Mouse (Mus musculus) left cerebral cortex, postnatal 14 days (tissue): Measurements from ENCODE around the gene Trem2. TPM values are rescaled to one million over a fixed set of nuclear protein-coding genes. Genes with fewer than 3 reads are reported as not detected.
"Not testable (repeated sequence)": the region's sequence is repeated elsewhere in the genome, so short reads cannot be mapped to it uniquely, and the experiment has no call there.

Source experiments
- DNase-seq, 2 experiments: peaks; one replicate each; pipeline ENCODE4 v3.0.0; 2021 to 2022; ENCODE audit warnings: low spot score in 2 of 2, mixed read lengths in 1 of 2
- intact Hi-C: fragments of 180-260 bp; cut with DNase I; formaldehyde crosslinking; loops from one replicate; pipeline ENCODE4 v1.15.1; 2025
- long read RNA-seq, 2 experiments: library from polyadenylated mRNA; stranded (forward); transcript quantifications; one replicate each; pipeline ENCODE4 v2.0.0; 2021
- total RNA-seq, 2 experiments: library from RNA; stranded (reverse); gene quantifications; 2 replicates each; pipeline ENCODE4 v1.2.3; 2021

The Trem2 gene
- 10 to 100 TPM in 1 of 2 experiments, 1 to 10 TPM in 1; 8.5 to 10.3 TPM for total RNA-seq
- long read RNA-seq, experiment 1, full-length matches to known transcripts, result 9 of 9 reads
- long read RNA-seq, experiment 1, partial matches to known transcripts, result 0 of 9 reads
- long read RNA-seq, experiment 1, other reads (novel, unspliced or antisense), result 0 of 9 reads
- long read RNA-seq, experiment 2, transcript Trem2-201 (5 exons, 1,088 nt), result major isoform, 6 of 6 reads
- long read RNA-seq, experiment 2, partial matches to known transcripts, result 0 of 6 reads
- long read RNA-seq, experiment 2, other reads (novel, unspliced or antisense), result 0 of 6 reads

DNA sequence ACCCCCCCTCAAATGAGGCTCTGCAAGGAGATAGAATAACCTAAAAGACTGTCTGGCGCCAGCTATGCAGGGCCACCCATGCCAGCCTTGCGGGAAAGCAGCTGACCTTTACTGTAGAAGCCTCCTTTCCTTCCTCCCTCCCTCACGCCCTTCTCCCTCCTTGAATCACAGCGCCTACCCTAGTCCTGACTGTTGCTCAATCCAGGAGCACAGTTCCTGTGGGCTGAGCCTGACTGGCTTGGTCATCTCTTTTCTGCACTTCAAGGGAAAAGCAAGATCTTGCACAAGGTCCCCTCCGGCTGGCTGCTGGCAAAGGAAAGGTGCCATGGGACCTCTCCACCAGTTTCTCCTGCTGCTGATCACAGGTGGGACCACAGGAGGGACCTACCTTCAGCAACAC, at the start of gene Trem2:
TSS of gene Trem2 (plus strand) at position 171 of the 400 bp plus-strand sequence.
- DNase-seq, result no peak

DNA sequence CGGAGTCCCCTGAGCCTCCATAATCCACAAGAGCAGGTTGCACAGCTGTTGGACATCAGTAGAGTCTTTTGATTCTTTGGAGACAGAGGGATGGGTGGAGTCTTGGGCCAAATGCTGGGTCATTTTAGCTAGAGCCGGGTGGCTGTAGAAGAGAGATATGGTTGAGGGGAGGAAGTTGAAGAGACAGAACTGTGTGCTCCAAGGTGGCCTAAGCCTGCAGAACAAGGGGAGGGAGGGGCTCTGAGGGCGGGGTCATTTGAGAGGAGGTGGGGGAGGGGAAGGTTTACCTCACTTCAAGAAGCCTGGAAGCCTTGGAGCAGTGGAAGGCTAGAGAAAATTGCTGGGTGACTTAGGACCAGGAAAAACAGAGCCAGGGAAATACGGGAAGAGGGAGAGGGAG, 47.0 kb upstream of the Trem2 start, which contains the start of gene Treml2:
TSS of gene Treml2 (plus strand) at position 296 of the 400 bp plus-strand sequence.
- DNase-seq, result no peak
- intact Hi-C loops, result no loop called here

More for the DNA sequence above, at the start of gene Trem2:
- intact Hi-C loops, result no loop called here

- peak in 1 of 2 experiments; percentile 21 for DNase-seq
- intact Hi-C loops, result no loop called here
Measured at GRCm38 (mm10) chr17:48299756-48300155, 46.4 kb upstream of the Trem2 start.

- intact Hi-C loops, result no loop called here
- no peak for DNase-seq
Measured at GRCm38 (mm10) chr17:48300199-48300598, 46.0 kb upstream of the Trem2 start.

GRCm38 (mm10) chr17:48300861-48301260, 45.3 kb upstream of the Trem2 start:
- no peak for DNase-seq
- intact Hi-C loops, result no loop called here

DNA sequence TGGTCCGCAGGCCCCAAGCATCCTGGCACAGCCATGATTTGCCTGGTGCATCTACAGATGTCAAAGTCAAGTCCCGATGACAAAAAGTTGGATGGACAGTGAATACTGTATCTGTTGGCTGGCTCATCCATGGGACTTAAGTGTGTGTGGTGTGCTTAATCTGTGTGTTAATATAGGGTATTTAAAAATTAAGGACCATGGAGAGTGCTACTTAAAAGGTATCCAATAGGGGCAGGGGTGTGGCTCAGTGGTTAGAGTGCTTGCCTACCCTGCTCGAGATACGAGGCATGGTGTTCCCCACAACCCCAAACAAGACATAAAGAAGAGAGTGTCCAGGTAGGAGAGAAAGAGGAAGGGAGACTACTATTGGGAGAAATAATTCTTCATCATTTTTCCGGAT, 44.4 kb upstream of the Trem2 start:
- DNase-seq, result no peak
- intact Hi-C loops, result no loop called here

GRCm38 (mm10) chr17:48312124-48312523, 34.1 kb upstream of the Trem2 start:
- no peak for DNase-seq
- intact Hi-C loops, result no loop called here

GRCm38 (mm10) chr17:48315905-48316579, 30.2 kb upstream of the Trem2 start, which contains the start of gene B430306N03Rik:
Gene B430306N03Rik (plus strand): TSS chr17:48316141.
- intact Hi-C loops, DNase-seq: not testable (repeated sequence)

GRCm38 (mm10) chr17:48318686-48319085, 27.5 kb upstream of the Trem2 start:
- intact Hi-C loops, result no loop called here
- no peak for DNase-seq

DNA sequence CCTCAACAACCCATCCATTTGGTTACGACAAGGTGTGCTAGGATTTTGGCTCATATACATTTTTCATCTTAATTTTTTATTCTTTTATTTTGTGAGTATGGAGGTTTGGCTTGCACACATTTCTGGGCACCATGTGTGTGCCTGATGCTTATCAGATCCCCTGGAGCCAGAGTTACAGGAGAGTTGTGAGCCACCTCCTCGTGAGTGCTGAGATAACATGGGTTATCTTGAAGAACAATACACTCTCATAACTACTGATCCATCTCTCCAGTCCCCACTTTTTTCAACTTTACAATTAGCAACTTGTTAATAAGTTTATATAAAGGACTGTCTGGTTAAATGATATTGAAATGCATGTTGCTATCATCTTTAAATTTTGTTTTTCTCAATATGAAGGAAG, 24.9 kb upstream of the Trem2 start:
- intact Hi-C loops, result no loop called here

GRCm38 (mm10) chr17:48323236-48323635, 23.0 kb upstream of the Trem2 start:
- intact Hi-C loops, result no loop called here

More for the DNA sequence above, 24.9 kb upstream of the Trem2 start:
- no peak for DNase-seq

DNA sequence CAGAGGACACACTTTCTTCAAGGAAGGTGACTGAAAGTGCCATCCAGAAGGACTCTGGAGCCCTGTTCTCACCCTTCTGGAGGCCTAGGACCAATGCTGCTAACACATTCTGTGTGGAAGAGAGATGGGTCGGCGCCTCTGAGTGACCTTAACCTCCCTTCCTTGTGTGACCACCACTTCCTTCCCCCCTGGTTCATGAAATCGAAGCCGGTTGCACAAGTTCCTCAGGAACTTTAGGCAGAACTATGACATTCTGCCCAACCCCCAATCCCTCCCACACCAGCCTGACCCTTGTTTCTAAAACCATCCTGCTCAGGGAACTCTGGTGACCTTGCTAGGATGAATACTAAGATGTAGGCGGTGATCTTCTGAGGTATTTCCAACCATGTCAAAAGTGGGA, 21.9 kb upstream of the Trem2 start:
- no peak for DNase-seq
- intact Hi-C loops, result no loop called here

More at GRCm38 (mm10) chr17:48323236-48323635, 23.0 kb upstream of the Trem2 start:
- DNase-seq, result no peak

GRCm38 (mm10) chr17:48325093-48325492, 21.1 kb upstream of the Trem2 start:
- DNase-seq, result no peak
- intact Hi-C loops, result no loop called here

DNA sequence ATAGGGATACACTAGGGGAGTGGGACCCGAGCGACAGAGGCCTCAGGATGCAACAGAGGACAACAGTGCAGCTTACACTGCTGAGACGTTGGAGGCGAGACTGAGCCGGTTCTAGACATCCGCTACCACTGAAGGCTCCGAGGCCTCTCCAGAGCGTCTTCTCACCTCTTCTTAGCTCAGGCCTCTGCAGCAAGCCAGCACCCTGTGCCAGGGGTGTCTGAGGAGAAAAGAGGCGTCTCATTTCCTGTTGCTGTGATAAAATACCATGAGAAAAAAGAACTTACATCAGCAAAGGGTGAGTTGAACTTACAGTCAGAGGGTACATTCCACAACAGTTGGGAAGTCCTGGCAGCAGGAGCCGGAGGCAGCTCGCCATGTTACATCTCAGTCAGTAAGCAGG, 20.6 kb upstream of the Trem2 start:
- no peak for DNase-seq
- intact Hi-C loops, result loop anchor here (2.0 kb wide), 1 partner anchor 47 kb away; no protein-coding TSS in a partner anchor

DNA sequence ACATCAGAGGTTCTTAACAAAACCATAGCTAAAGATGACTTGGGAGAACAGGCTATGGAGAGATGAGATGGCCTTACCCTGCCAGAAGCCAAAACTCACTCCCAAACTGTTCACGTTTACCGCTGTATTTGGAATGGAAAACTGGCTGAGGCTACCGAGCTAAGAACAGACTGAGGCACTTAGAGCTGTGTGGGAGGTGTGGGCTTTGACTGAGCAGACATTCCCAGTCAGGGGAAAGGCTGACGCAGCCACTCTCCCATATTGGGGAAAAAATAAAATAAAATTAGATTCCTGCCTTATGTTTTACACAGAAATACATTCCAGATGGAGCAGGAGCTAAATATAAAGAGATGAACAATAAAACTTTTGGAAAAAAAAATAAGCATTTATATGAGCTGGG, 19.5 kb upstream of the Trem2 start:
- intact Hi-C loops, result loop anchor here (2.0 kb wide), 1 partner anchor 46 kb away; no protein-coding TSS in a partner anchor
- peak; percentile 77 to 86 for DNase-seq

GRCm38 (mm10) chr17:48332524-48332923, 13.7 kb upstream of the Trem2 start:
- intact Hi-C loops, result no loop called here

GRCm38 (mm10) chr17:48334186-48334585, 12.0 kb upstream of the Trem2 start:
- intact Hi-C loops, result no loop called here
- DNase-seq, result no peak

More at GRCm38 (mm10) chr17:48332524-48332923, 13.7 kb upstream of the Trem2 start:
- no peak for DNase-seq

DNA sequence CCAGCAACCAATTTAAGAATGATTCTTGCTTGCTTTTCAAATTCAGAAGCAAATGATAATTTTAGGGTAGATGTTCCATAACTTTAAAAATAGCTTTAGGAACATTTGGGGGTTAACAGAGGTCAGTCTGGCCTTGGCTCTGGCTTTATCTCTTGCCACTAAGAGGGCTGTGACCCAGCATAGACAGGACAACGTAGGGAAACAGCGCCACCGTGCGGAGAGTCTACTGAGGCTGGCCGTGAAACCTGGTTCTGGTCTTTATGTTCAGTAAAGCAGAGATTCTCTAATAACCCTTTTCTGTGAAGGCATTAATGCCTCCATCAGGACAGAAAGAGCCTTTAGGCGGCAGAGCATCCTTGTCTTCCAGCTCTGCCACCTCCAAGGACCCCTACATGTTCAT, 9.3 kb upstream of the Trem2 start:
- intact Hi-C loops, result loop anchor here (1.0 to 5.0 kb wide), 4 partner anchors 62 to 465 kb away; partner anchors contain the start of gene Nfya
- DNase-seq, result peak; percentile 78 to 89

DNA sequence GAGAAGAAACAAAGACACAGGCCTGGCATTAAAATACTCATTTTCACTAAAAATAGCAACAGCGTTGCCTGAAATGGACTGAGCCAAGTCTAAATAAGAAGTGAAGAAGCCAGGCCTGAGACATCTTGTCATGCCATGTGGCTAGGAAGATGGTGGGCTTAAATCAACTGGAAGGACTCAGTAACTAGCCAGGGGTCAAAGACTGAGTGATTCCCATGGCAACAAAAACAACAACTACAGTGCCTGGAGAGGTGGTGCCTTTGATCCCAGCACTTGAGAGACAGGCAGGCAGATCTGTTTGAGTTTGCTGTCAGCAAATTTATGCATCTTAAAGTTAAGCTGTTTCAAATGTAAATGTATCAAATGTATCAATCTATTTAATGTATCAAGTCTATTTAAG, 5.9 kb upstream of the Trem2 start:
- intact Hi-C loops, result no loop called here

GRCm38 (mm10) chr17:48341947-48342346, 4.3 kb upstream of the Trem2 start:
- intact Hi-C loops, result no loop called here
- no peak for DNase-seq

More for the DNA sequence above, 5.9 kb upstream of the Trem2 start:
- no peak for DNase-seq
